Mouse (Mus musculus) retina, postnatal 1 day (tissue): Measurements from ENCODE around the gene Cdk19.
A peak's percentile ranks its signal among the peaks of the same experiment; 100 is the strongest.
"Not testable (repeated sequence)": the region's sequence is repeated elsewhere in the genome, so short reads cannot be mapped to it uniquely, and the experiment has no call there.

ENCODE experiments used
- DNase-seq: peaks from one replicate; pipeline ENCODE4 v3.0.0-alpha.2; 2012

Cdk19 gene

DNA sequence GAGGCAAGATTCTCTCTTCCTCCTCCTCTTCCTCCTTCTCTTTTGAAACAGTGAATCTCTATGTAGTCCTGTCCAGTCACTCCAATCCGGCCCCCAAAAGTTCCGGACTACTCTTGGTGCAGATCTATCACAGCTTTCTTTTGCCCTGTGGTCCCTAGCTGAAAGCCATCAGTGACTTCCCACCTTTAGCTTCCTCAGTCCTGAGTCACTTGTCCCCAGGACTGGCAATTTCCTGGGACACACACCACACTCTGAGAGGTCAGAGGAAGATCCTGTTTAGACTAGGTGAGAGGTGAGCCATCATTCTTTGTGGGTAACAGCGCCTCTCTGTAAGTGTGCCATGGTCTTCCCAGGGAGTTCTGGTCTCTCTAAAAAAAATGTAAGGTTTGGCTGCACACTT, 187.6 kb downstream of the Cdk19 start:
- DNase-seq = no peak

DNA sequence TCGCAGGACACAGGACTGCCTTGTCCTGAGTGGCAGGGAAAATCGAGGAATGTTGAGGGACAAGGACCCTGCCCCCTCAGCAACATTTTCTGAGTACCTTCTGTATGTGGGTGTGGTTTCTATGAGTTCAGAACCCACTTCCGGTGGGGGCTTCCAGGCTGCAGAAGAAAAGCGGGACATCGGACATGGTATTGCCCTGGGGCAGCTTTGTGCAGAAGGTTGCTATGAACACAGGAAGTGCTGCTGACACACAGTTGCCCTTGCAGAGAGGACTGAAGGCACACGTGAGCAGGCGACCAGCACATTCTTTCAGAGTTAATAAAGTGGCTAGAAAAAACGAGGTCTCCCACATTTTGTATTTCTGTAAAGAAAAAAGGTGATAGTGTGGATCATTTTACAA, 188.2 kb downstream of the Cdk19 start:
- no peak for DNase-seq

DNA sequence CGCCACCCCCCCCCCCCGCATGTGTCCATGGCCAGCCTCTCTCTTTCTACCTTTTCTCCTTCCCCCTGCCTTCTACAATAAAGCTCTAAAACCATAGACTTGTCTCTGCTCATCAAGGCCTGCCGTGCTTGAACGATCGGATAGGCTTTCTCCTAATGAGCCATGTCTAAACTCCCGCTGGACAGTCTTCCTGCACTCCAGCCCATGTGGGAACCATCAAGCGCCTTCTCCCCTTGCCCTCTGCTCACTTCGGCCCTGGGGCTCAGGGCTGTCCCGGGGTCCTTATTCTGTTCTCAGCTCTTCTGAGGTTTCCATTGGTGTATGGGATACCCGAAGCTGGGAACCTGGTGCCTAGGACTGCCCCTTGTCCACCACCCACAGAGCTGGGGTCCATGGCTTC, 189.3 kb downstream of the Cdk19 start:
- DNase-seq = no peak

DNA sequence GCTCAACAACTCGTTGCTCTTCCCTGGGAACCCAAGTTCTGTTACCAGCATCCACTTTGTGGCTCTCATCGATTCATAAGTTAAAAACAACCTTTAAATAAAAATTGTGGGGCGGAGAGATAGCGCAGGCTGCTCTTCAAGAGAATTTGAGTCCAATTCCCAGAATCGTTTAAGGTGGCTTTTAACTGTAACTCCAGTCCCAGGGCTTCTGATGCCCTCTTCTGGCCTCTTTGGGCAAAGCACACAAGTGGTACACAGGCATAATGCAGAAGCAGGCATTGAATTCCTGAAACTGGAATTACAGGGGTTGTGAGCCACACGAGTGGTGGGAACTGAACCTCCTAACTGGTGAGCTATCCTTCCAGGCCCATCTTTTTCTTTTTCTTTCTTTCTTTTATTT, 190.3 kb downstream of the Cdk19 start:
- DNase-seq = peak; percentile 56

DNA sequence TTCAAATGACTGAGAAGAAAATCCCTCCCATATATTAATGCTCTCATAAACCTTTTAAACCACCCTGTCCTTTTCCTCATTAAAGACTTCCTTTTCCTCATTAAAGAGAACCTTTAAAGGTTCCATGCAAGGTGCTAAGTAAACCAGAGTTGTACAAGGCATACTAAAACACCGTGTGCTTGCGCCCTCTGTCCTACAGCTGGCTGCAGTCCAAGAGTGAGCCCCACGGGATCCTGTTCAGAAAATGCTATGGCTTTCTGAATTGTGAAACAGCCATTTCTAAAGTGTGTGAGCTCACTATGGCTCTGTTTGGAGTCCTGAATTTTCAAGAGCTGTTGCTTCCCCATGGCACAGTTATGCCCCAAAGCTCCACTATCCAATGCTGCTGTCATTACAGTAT, 191.3 kb downstream of the Cdk19 start:
- DNase-seq = no peak

DNA sequence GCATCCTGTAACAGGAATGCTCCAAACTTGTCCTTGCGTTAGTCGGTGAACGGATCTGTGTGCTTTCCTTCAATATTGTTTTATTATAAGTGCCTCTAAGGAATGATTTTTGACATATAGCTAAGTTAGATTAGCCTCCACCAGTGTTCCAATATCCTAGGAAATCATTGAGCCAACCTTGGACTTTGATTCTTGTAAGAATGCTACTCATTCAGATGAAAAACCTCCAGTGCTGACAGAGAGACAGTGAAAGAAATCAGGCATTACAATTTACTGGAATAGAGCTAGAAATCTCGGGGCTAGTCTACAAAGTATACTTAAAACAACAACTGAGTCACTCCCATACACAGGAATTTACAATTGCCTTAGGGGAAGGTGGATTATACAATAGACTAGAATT, 193.2 kb downstream of the Cdk19 start:
- DNase-seq = not testable (repeated sequence)
